Mouse (Mus musculus) CH12.LX (cell line): ENCODE measurements around the gene Map3k14. TPM values are rescaled to one million over a fixed set of nuclear protein-coding genes. Genes with fewer than 3 reads are reported as not detected.

Source experiments
- DNase-seq: peaks from one replicate; pipeline ENCODE4 v3.0.0-alpha.2; 2013; ENCODE audit errors: extremely low read depth
- H3K27ac ChIP-seq: 2 replicates; pipeline ENCODE4 v1.5.1; 2012; ENCODE audit warnings: low read depth, mild to moderate bottlenecking, control low read depth, moderate library complexity; ENCODE audit not compliant: insufficient read depth
- H3K27me3 ChIP-seq: replicated peaks from 2 replicates; pipeline ENCODE3; 2012; ENCODE audit warnings: inconsistent platforms
- H3K36me3 ChIP-seq, 2 experiments: replicated peaks in 1 of 2; 2 replicates each; pipeline versions ENCODE3 to v1.6.1; 2012; ENCODE audit warnings: inconsistent platforms in 1 of 2, low read length in 1 of 2, mild to moderate bottlenecking in 1 of 2, mixed read lengths in 1 of 2, moderate library complexity in 1 of 2; ENCODE audit not compliant: control insufficient read depth in 1 of 2, insufficient read depth in 1 of 2
- H3K4me1 ChIP-seq, 2 experiments: 2 replicates each; pipeline ENCODE4 v1.6.1; 2012; ENCODE audit warnings: inconsistent platforms in 1 of 2, moderate library complexity in 1 of 2; ENCODE audit not compliant: insufficient read depth in 2 of 2, control insufficient read depth in 1 of 2
- H3K4me2 ChIP-seq: 2 replicates; pipeline ENCODE4 v1.6.1; 2012; ENCODE audit warnings: low read depth, mild to moderate bottlenecking, control low read depth; ENCODE audit not compliant: poor library complexity, insufficient read depth, severe bottlenecking
- H3K4me3 ChIP-seq, 3 experiments: fragments of 150-350 bp in 1 of 3; sonication (generic) in 1 of 3; replicated peaks in 1 of 3; 2 replicates each; pipeline versions ENCODE3 to v1.5.1; 2011 to 2012; ENCODE audit warnings: low read depth in 2 of 3, low read length in 2 of 3, mild to moderate bottlenecking in 2 of 3, moderate library complexity in 2 of 3, control low read depth in 1 of 3, improper control_type of control experiment in 1 of 3, inconsistent platforms in 1 of 3, mixed read lengths in 1 of 3; ENCODE audit not compliant: poor library complexity in 1 of 3
- H3K79me2 ChIP-seq: replicated peaks from 2 replicates; pipeline ENCODE4 v1.6.1; 2012; ENCODE audit warnings: mild to moderate bottlenecking, moderate library complexity; ENCODE audit not compliant: control insufficient read depth, poor library complexity, insufficient read depth, severe bottlenecking; ENCODE audit errors: extremely low read depth
- H3K9ac ChIP-seq: 2 replicates; pipeline ENCODE4 v1.6.1; 2012; ENCODE audit warnings: low read depth, mild to moderate bottlenecking, control low read depth, moderate library complexity; ENCODE audit not compliant: insufficient read depth
- H3K9me3 ChIP-seq: replicated peaks from 2 replicates; pipeline ENCODE3; 2012; ENCODE audit warnings: low read length, inconsistent platforms, mixed read lengths
- CHD1 ChIP-seq: IDR thresholded peaks from 2 replicates; pipeline ENCODE4 v1.6.1; 2012; ENCODE audit warnings: low read depth, low read length, improper control_type of control experiment, inconsistent platforms
- CHD2 ChIP-seq: IDR thresholded peaks from 2 replicates; pipeline ENCODE4 v1.6.1; 2011; ENCODE audit warnings: low read length, improper control_type of control experiment
- CTCF ChIP-seq, 2 experiments: IDR thresholded peaks in 1 of 2; conservative IDR thresholded peaks in 1 of 2; 2 replicates each; pipeline ENCODE4 v1.5.1; 2011 to 2012; ENCODE audit warnings: low read depth in 2 of 2, low read length in 2 of 2, improper control_type of control experiment in 1 of 2, inconsistent platforms in 1 of 2, mild to moderate bottlenecking in 1 of 2, moderate library complexity in 1 of 2
- E2F4 ChIP-seq: IDR thresholded peaks from 2 replicates; pipeline ENCODE4 v1.6.1; 2011; ENCODE audit warnings: low read depth, low read length, improper control_type of control experiment; ENCODE audit not compliant: insufficient replicate concordance
- ELF1 ChIP-seq: IDR thresholded peaks from 2 replicates; pipeline ENCODE4 v1.6.1; 2014; ENCODE audit warnings: low read depth, mild to moderate bottlenecking, inconsistent platforms, low read length, improper control_type of control experiment
- EP300 ChIP-seq: IDR thresholded peaks from 2 replicates; pipeline ENCODE4 v1.6.1; 2011; ENCODE audit warnings: low read length, improper control_type of control experiment
- ETS1 ChIP-seq: conservative IDR thresholded peaks from 2 replicates; pipeline ENCODE4 v1.6.1; 2012; ENCODE audit warnings: low read depth, mild to moderate bottlenecking, inconsistent platforms, low read length, improper control_type of control experiment, moderate library complexity
- KAT2A ChIP-seq: IDR thresholded peaks from 2 replicates; pipeline ENCODE4 v1.6.1; 2012; ENCODE audit warnings: low read length, improper control_type of control experiment, inconsistent platforms; ENCODE audit not compliant: insufficient replicate concordance
- MAFK ChIP-seq: IDR thresholded peaks from 2 replicates; pipeline ENCODE4 v1.6.1; 2011; ENCODE audit warnings: low read length, improper control_type of control experiment; ENCODE audit not compliant: insufficient replicate concordance
- MYC ChIP-seq: IDR thresholded peaks from 2 replicates; pipeline ENCODE4 v1.6.1; 2011; ENCODE audit warnings: low read depth, mild to moderate bottlenecking, improper control_type of control experiment, low read length
- NELFE ChIP-seq: IDR thresholded peaks from 2 replicates; pipeline ENCODE4 v1.6.1; 2011; ENCODE audit warnings: low read depth, low read length, improper control_type of control experiment
- NRF1 ChIP-seq: IDR thresholded peaks from 2 replicates; pipeline ENCODE4 v1.6.1; 2014; ENCODE audit warnings: low read depth, mild to moderate bottlenecking, inconsistent platforms, low read length, improper control_type of control experiment, moderate library complexity
- RCOR1 ChIP-seq: conservative IDR thresholded peaks from 2 replicates; pipeline ENCODE4 v1.6.1; 2012; ENCODE audit warnings: low read depth, mild to moderate bottlenecking, inconsistent platforms, low read length, improper control_type of control experiment
- SIN3A ChIP-seq: IDR thresholded peaks from 2 replicates; pipeline ENCODE4 v1.6.1; 2012; ENCODE audit warnings: low read length, improper control_type of control experiment, inconsistent platforms
- SMC3 ChIP-seq: IDR thresholded peaks from 2 replicates; pipeline ENCODE4 v1.6.1; 2011; ENCODE audit warnings: low read depth, low read length, improper control_type of control experiment
- TBP ChIP-seq: conservative IDR thresholded peaks from 2 replicates; pipeline ENCODE4 v1.6.1; 2011; ENCODE audit warnings: low read depth, low read length, improper control_type of control experiment
- TCF12 ChIP-seq: IDR thresholded peaks from 2 replicates; pipeline ENCODE4 v1.6.1; 2014; ENCODE audit warnings: low read depth, mild to moderate bottlenecking, inconsistent platforms, low read length, improper control_type of control experiment
- UBTF ChIP-seq: IDR thresholded peaks from 2 replicates; pipeline ENCODE4 v1.6.1; 2012; ENCODE audit warnings: low read depth, mild to moderate bottlenecking, inconsistent platforms, low read length, improper control_type of control experiment, moderate library complexity
- USF2 ChIP-seq: conservative IDR thresholded peaks from 2 replicates; pipeline ENCODE4 v1.6.1; 2011; ENCODE audit warnings: low read depth, low read length, improper control_type of control experiment
- ZC3H11A ChIP-seq: IDR thresholded peaks from 2 replicates; pipeline ENCODE4 v1.6.1; 2012; ENCODE audit warnings: low read depth, mild to moderate bottlenecking, inconsistent platforms, low read length, improper control_type of control experiment
- ZMIZ1 ChIP-seq: IDR thresholded peaks from 2 replicates; pipeline ENCODE4 v1.6.1; 2012; ENCODE audit warnings: low read depth, mild to moderate bottlenecking, inconsistent platforms, low read length, improper control_type of control experiment
- dilution Hi-C: fragments of 300-500 bp; cut with MboI; formaldehyde crosslinking; loops from 2 replicates; pipeline ENCODE4 v1.14.3; 2020; ENCODE audit warnings: low sequenced_read_pairs; ENCODE audit not compliant: extremely low pct_unique_long_range_greater_than_20kb, extremely low pct_ligation_motif_present
- in situ Hi-C: fragments of 300-500 bp; cut with MboI; formaldehyde crosslinking; loops from 3 replicates; pipeline ENCODE4 v1.14.3; 2019; ENCODE audit warnings: low sequenced_read_pairs, low pct_ligation_motif_present, low pct_unique_long_range_greater_than_20kb, mixed read lengths
- polyA plus RNA-seq: library from polyadenylated mRNA; unstranded; fragments of >175 nt; gene quantifications from 2 replicates; pipeline ENCODE4 v1.2.1, GENCODE M21; 2012; ENCODE audit warnings: low read depth; ENCODE audit not compliant: insufficient read length
- total RNA-seq, 2 experiments: library from RNA; depleted of rRNA; stranded (reverse); fragments of 300-350 nt in 1 of 2; fragments of >200 nt in 1 of 2; gene quantifications; 2 replicates each; pipeline ENCODE4 v1.2.3; 2012 to 2014

Map3k14 gene
- total and polyA plus RNA-seq, 3 experiments, result 4.5 to 11.2 (median 9.9) TPM

DNA sequence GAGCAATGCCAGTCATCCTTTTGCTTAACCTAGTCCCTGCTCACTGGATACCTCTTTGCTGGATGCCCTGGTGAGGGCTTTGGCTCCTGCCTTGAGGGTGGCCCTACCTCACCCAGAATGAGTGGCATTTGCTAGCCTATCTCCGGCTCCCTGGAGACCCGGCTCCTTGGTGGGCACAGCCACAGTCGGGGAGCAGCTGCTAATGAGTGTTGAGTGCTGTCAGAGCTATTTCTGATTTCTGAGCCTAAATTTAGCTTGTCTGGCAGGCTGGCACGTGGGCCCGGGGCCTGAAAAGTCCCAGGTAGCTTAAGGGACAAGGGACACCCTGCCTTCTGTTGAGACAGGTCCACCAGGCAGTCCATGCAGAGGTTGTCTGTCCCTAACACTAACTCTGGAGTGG is 90.1 kb downstream of the Map3k14 start (continued):
- TF ChIP-seq ZC3H11A, result no peak
- TF ChIP-seq KAT2A, result no peak
- no peak for TF ChIP-seq TBP
- no peak for TF ChIP-seq CTCF (conservative IDR thresholded peaks at IDR 0.05 in 1 of 2, IDR thresholded peaks at IDR 0.05 in 1 of 2; ENCODE audit: low read depth in 2 of 2, low read length in 2 of 2)
- TF ChIP-seq SMC3, result no peak
- no peak for TF ChIP-seq UBTF
- no peak for TF ChIP-seq USF2
- TF ChIP-seq NELFE, result no peak
- TF ChIP-seq CHD2, result no peak
- TF ChIP-seq NRF1, result no peak
- TF ChIP-seq TCF12, result peak; percentile 37; the same call in 1 of the 2 replicates
- TF ChIP-seq ETS1, result peak; percentile 57
- peak; percentile 21; the same call in 1 of the 2 replicates for TF ChIP-seq EP300
- no peak for TF ChIP-seq MAFK
- TF ChIP-seq SIN3A, result no peak
- TF ChIP-seq CHD1, result no peak
- TF ChIP-seq ELF1, result no peak

- TF ChIP-seq RCOR1 (no peak), E2F4 (no peak), NELFE (peak; percentile 1; the same call in 1 of the 2 replicates), CHD1 (peak; percentile 78), CHD2 (no peak), MYC (no peak), ZMIZ1 (0 out of 2 replicates have a peak, but pooled peaks have one; percentile 64), ELF1 (0 out of 2 replicates have a peak, but pooled peaks have one; percentile 22)
- TF ChIP-seq, all 38 proteins: peak for 4
- dilution Hi-C loops (no loop called here), in situ Hi-C loops (no loop called here)
- Histone ChIP-seq H3K27me3 (no peaks in the 10 kb centered on the region), H3K9me3 (no peaks in the 10 kb centered on the region), H3K36me3 (peaks cover 21 to 30% of the 10 kb centered on the region in 2 experiments), H3K9ac (peak overlapping the region; percentile 60), H3K4me3 (peak overlapping the region in 1 of 3 experiments; percentile 10), H3K27ac (peak overlapping the region; percentile 92), H3K4me1 (peaks cover 34 to 90% of the 10 kb centered on the region in 2 experiments), H3K4me2 (peak overlapping the region; percentile 93), H3K79me2 (peaks cover 74% of the 10 kb centered on the region)
- peak; percentile 37 for DNase-seq
Measured at GRCm38 (mm10) chr11:103176510-103176909, 90.8 kb downstream of the Map3k14 start.
